Mouse (Mus musculus) embryo, embryonic 11 days (tissue): ENCODE results near the gene Lyg2.

Experiments used
- DNase-seq: peaks from one replicate; pipeline ENCODE4 v3.0.0-alpha.2; 2015

Lyg2 gene

DNA sequence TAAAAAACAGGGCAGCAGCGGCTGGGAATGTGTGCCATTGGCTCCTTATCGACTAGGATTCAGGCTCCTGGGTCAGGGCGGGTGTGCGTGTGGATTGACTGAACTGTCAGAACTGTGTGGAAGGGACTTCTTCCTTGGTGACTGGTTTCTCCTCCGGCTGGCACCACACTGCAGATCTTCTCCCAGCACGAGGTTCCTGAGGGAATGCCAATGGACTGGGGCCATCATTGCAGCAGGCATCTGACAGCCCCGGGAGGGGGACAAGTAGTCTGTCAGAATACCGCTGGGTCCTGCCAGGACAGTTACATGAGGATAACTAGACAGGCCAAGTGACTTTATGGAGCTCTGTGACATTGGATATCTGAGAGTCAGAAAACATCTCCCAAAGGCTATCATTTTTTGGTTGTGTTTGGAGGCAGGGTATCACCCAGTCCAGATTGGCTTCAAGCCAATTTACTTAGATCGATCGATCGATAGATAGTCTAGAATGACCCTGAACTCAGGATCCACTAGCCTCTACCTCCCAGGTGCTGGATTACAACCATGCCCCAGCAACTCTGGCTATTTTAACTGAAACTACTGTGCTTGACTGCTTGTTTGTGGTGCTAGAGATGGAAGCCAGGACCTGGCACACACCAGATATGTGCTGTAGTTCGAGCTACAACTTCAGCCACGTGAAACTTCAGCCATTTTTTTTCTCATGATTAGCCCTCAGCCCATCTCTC, 38.4 kb downstream of the Lyg2 start:
- no peak for DNase-seq

- no peak for DNase-seq
These were observed 43.1 kb downstream of the Lyg2 start for GRCm38 (mm10) chr1:37873157-37873556.

DNA sequence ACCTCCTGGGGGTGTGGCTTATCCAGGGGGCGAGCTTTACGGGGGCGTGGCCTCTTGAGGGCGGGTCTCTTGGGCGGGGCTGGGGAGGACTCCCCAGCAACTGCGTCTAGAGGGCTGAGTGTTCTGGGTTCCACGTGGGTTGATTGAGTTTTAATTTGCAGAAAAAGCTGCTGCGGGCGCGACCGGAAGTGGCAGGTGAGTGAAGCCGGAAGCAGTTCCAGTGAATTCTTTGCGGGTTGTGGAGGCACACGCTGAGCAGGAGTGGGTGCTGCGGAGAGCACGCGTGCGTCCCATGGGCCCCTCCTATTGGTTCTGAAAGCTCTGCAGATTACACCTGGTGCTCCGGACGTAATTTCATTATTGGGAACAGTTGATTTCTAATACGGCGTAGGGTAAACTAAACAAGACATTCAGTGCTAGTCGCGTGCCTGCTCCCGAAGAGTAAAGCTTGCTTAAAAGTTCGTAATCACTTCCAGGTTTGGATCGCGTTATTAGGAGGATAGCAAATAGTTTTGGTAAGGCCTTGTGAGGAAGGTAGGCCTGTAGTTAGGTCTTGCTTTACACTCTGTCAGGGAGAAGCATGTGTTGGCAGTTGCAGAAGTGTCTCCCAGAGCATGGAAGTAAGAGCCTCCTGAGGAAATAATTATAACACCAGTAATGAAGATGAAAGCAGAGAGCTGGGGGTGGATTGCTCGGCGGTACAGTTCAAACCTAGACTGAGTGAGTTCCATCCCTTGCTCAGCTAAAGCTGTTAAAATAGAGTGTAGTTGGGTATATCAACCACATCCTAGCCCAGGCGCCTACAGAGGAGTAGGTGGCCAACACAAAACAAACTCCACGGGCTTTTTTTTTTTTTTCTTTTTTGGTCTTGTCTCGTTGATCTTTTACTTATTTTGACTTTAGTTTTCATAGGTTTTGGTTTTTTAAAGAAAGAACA, 43.9 kb downstream of the Lyg2 start:
- DNase-seq: peak; percentile 88

DNA sequence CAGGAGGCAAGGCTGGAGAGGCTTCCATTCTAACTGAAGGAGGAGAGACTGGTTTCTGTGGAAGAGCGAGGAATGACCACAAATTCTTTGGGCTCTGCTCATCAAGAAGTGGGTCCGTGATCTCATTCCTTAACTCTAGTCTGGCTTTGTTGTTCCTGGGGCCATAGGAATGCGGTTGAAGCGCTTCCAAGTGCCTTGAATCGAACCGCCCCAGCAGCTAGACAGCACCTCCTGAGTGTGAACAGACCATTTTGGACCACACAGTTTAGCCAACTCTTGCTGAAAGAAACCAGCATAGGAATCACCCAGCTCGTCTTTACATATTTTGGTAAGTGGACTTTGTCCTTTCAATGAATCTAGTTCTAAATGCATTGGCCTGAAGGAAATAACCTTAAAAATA, 44.6 kb downstream of the Lyg2 start, which contains the start of gene Lipt1:
Gene Lipt1, plus strand, starts transcription at position 35 of the 400 bp plus-strand sequence.
- DNase-seq: no peak

DNA sequence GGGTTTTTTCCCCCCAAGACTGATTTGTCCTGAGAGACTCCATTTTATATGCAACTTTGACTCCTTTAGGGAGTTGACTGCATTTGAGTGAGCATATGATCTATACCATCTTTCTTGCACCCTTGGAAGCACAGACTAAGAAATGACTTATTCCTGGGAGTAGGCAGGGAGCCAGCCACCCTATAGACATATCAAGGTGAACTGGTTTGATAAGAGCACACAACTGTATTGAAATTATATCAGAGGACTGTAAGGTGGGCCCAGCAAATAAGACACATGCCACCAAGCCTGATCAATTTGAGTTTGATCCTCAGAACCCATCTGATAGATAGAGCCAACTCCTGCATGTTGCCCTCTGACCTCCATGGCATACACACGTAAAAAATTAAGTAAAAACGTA, 46.9 kb downstream of the Lyg2 start:
- DNase-seq: no peak

GRCm38 (mm10) chr1:37868640-37869039, 47.7 kb downstream of the Lyg2 start:
- no peak for DNase-seq

GRCm38 (mm10) chr1:37867684-37868322, 48.5 kb downstream of the Lyg2 start:
- no peak for DNase-seq

- peak; percentile 29 for DNase-seq
These were observed 49.2 kb downstream of the Lyg2 start for GRCm38 (mm10) chr1:37867056-37867455.

DNA sequence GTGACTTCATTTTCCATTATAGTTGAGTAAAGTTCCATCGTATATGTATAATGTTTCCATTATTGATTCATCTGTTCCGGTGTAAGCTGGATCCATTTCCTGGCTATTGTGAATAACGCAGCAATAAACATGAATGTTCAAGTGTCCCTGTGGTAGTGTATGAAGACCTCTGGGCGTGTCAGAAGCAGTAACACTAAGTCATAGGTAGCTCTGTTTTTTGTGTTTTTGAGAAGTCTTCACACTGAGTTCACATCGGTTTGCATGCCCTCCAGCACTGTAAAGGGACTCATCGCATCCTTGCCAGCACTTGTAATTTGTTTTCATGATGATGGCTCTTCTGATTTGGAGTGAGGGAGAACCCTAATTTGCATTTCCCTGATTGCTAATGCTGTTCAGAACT, 50.0 kb downstream of the Lyg2 start, which contains the start of gene Tsga10:
Gene Tsga10, minus strand, starts transcription at position 144 of the 400 bp plus-strand sequence.
- DNase-seq: no peak

DNA sequence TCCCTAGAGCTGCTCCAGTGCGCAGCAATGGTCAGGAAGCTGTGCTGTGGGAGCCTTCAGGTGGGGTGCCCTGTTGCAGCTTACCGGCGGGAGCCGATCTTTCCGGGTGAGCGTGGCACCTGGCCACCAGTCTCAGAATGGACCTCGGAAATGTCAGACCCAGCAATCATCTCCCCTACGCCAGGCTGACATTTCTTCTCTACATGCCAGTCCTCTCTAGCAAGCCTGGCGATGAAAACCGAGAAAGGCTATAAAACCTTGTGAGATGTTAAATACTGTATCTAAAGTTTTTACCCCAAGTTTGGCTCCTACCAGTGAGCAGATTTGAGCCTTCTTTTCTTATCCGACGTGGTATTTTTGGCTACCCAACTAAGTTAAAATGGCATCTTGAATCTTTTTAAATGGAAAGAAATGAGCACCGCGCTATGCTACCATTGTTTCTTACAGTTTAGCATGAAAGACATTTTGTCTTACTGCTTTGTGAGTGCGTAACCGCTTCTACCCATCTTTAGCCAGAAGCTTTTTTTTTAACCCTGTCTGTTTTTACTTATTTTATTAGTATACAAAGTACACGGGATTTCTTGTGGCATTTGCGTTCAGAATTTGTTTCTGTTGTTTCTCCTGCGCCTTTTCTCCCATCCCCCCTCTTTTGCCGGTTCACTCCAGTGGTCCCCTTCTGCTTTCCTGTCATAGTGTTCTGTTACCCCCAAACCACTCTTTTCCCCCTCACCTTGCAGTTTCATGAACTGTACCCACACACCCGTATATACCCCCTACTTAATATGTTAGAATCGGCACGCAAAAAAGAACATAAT, 50.7 kb downstream of the Lyg2 start:
- DNase-seq: no peak

GRCm38 (mm10) chr1:37864511-37865400, 51.5 kb downstream of the Lyg2 start:
- peak; percentile 100 for DNase-seq
